Mouse (Mus musculus): Measurements from ENCODE around the gene Inafm1. TPM values are rescaled to one million over a fixed set of nuclear protein-coding genes. Genes with fewer than 3 reads are reported as not detected.

Gene Inafm1
- total and polyA plus RNA-seq, 2 experiments from 2014 or later, result 7.7 to 10.7 TPM

DNA sequence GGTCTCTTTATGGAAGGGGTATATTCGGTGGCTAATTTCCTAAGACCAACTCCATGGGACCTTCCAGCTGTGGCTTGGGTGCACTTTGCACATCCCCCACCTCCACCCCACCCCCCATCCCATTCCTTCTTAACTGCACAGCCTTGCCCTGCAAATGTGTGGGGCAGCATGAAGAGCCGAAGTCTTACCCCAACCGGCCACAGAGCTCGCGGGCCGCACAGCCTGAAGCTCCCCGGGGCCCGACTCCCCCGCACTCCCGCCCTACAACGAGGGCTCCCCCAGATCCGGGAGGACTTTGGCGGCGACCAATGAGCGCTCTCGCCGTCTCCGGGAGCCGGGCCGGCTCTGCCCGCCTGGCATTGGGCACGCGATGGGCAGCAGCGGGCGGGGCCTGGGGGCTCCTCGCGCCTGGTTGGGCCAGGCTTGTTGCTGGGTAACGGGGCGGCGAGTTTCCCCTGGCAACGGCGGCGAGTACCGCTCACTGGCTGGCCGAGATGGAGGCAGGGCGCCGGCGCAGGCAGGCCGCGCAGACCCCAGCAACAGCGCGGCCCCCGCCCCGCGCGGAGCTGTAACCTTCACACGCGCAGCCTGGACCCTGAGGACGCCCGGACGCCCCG, 26.1 kb upstream of the Inafm1 start:
- H3K27me3 ChIP-seq (ENCODE audit: control insufficient read depth, insufficient read depth, low read length), result no peaks in the 10 kb centered on the region
- H3K4me3 ChIP-seq (ENCODE audit: low read depth, low read length), result peak overlapping the region; percentile 21
- H3K9me3 ChIP-seq (replicated peaks; ENCODE audit: control insufficient read depth, low read length), result no peaks in the 10 kb centered on the region
- H3K27ac ChIP-seq (ENCODE audit: low read depth), result no peak overlapping the region
- peaks cover 11% of the 10 kb centered on the region; the same call in 1 of the 2 replicates for H3K4me1 ChIP-seq (ENCODE audit: control insufficient read depth, insufficient read depth)
- no peaks in the 10 kb centered on the region for H3K36me3 ChIP-seq (replicated peaks; ENCODE audit: control insufficient read depth, insufficient read depth, low read length)
- WGBS, result 1% methylated on average over 47 of the region's 52 CpGs
- DNase-seq (ENCODE audit: low spot score), result peak; percentile 55
- H3K4me2 ChIP-seq (ENCODE audit: low read depth, low read length), result peak overlapping the region; percentile 54
- peak; percentile 57 for ATAC-seq (ENCODE audit: insufficient read depth, low read depth)
- H3K9ac ChIP-seq (replicated peaks; ENCODE audit: low read depth, low read length), result no peak overlapping the region
- no peak for TF ChIP-seq EP300 (IDR thresholded peaks at IDR 0.05; ENCODE audit: low read depth)
- no peak for TF ChIP-seq CTCF (IDR thresholded peaks at IDR 0.05; ENCODE audit: low read depth)

DNA sequence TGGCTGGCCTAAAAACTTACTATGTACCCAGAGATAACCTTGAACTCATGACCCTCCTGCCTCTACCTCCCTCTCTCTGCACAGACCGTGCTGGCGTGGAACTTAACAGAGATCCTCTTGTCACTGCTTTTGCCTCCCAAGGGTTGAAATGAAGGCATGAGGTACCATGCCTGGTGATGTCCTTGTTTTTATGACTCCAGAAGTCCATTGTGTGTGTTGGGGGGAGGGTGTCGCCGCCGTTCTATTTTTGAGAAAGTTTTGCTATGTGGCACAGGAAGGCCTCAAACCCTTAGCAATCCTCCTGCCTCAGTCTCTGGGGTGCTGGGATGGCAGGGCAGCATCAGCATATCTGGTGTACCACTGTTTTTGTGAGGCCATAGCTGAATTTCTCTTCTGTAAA, 25.5 kb upstream of the Inafm1 start:
- DNase-seq (ENCODE audit: low spot score) (no peak), ATAC-seq (ENCODE audit: insufficient read depth, low read depth) (no peak)
- H3K36me3 ChIP-seq (replicated peaks; ENCODE audit: control insufficient read depth, insufficient read depth, low read length), result no peaks in the 10 kb centered on the region
- 65% methylated on average over 5 of the region's 5 CpGs for WGBS
- H3K9me3 ChIP-seq (replicated peaks; ENCODE audit: control insufficient read depth, low read length), result no peaks in the 10 kb centered on the region
- H3K4me2 ChIP-seq (ENCODE audit: low read depth, low read length), result no peak overlapping the region
- no peak overlapping the region for H3K27ac ChIP-seq (ENCODE audit: low read depth)
- no peaks in the 10 kb centered on the region for H3K27me3 ChIP-seq (ENCODE audit: control insufficient read depth, insufficient read depth, low read length)
- H3K4me1 ChIP-seq (ENCODE audit: control insufficient read depth, insufficient read depth), result peaks cover 11% of the 10 kb centered on the region; the same call in 1 of the 2 replicates
- H3K4me3 ChIP-seq (ENCODE audit: low read depth, low read length), result no peak overlapping the region
- TF ChIP-seq CTCF (IDR thresholded peaks at IDR 0.05; ENCODE audit: low read depth) (no peak), EP300 (IDR thresholded peaks at IDR 0.05; ENCODE audit: low read depth) (no peak)
- no peak overlapping the region for H3K9ac ChIP-seq (replicated peaks; ENCODE audit: low read depth, low read length)

DNA sequence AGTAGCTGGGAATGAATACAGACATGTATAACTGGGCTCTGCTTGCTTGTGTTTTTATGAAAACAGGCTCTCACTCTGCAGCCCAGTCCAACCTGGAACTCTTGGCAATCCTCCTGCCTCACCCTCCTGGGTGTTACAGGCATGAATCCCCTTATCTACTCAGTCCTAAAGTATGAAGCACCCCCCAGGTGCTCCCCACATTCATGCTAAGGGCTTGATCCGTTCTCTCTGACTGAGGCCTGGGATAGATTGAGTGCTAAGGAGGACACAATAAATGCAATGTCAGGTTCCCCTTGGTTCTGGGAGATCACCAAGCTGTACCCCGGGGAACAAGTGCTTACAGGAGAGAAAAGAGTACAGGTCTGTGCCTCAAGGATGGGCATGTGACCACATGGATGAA, 24.2 kb upstream of the Inafm1 start:
- Histone ChIP-seq H3K4me2 (ENCODE audit: low read depth, low read length) (no peak overlapping the region), H3K4me1 (ENCODE audit: control insufficient read depth, insufficient read depth) (peaks cover 11% of the 10 kb centered on the region; the same call in 1 of the 2 replicates), H3K27ac (ENCODE audit: low read depth) (peak overlapping the region; percentile 87), H3K4me3 (ENCODE audit: low read depth, low read length) (no peak overlapping the region), H3K9ac (replicated peaks; ENCODE audit: low read depth, low read length) (no peak overlapping the region), H3K36me3 (replicated peaks; ENCODE audit: control insufficient read depth, insufficient read depth, low read length) (no peaks in the 10 kb centered on the region), H3K9me3 (replicated peaks; ENCODE audit: control insufficient read depth, low read length) (no peaks in the 10 kb centered on the region), H3K27me3 (ENCODE audit: control insufficient read depth, insufficient read depth, low read length) (no peaks in the 10 kb centered on the region)
- ATAC-seq (ENCODE audit: insufficient read depth, low read depth), result no peak
- DNase-seq (ENCODE audit: low spot score), result no peak
- 57% methylated on average over 2 of the region's 2 CpGs for WGBS
- no peak for TF ChIP-seq EP300 (IDR thresholded peaks at IDR 0.05; ENCODE audit: low read depth)
- TF ChIP-seq CTCF (IDR thresholded peaks at IDR 0.05; ENCODE audit: low read depth), result no peak

DNA sequence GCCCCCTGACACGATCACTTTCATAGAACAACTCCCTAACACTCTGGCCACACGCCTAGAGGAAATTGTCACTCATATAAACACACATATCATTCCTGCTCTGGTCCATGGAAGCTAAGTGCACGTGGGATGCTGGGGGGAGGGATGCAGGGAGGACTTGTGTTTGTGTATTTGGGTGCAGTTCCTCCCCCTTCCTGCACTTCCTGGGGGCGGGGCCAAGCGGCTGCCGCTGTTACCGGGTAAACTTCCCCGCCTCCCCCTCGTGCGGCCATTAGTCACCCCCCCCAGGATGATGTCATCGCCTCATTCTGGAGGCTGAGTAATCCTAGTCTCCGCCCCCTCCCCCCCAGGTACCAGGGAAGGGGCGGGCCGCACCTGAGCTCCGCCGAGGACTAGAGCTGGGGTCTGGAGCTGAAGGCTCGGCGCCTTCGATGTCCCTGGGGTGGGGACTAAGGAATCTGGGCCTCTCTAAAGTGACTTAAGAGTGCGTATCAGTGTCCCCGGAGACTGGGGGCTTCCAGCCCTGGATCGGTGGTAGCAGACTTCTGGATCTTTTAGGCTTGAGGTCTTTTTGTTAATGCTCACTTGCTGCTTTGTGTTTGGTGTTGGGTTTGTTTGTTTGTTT, 23.5 kb upstream of the Inafm1 start:
- Histone ChIP-seq H3K9me3 (replicated peaks; ENCODE audit: control insufficient read depth, low read length) (no peaks in the 10 kb centered on the region), H3K27ac (ENCODE audit: low read depth) (peak overlapping the region; percentile 87), H3K9ac (replicated peaks; ENCODE audit: low read depth, low read length) (peak overlapping the region; percentile 9; the same call in 1 of the 2 replicates), H3K4me2 (ENCODE audit: low read depth, low read length) (peak overlapping the region; percentile 53), H3K27me3 (ENCODE audit: control insufficient read depth, insufficient read depth, low read length) (no peaks in the 10 kb centered on the region), H3K4me3 (ENCODE audit: low read depth, low read length) (peak overlapping the region; percentile 31), H3K4me1 (ENCODE audit: control insufficient read depth, insufficient read depth) (peaks cover 11% of the 10 kb centered on the region; the same call in 1 of the 2 replicates), H3K36me3 (replicated peaks; ENCODE audit: control insufficient read depth, insufficient read depth, low read length) (no peaks in the 10 kb centered on the region)
- peak; percentile 45 for ATAC-seq (ENCODE audit: insufficient read depth, low read depth)
- TF ChIP-seq EP300 (IDR thresholded peaks at IDR 0.05; ENCODE audit: low read depth), result no peak
- no peak; the same call in none of the 2 replicates for TF ChIP-seq CTCF (IDR thresholded peaks at IDR 0.05; ENCODE audit: low read depth)
- peak; percentile 92 for DNase-seq (ENCODE audit: low spot score)
- WGBS, result 2% methylated on average over 22 of the region's 22 CpGs

DNA sequence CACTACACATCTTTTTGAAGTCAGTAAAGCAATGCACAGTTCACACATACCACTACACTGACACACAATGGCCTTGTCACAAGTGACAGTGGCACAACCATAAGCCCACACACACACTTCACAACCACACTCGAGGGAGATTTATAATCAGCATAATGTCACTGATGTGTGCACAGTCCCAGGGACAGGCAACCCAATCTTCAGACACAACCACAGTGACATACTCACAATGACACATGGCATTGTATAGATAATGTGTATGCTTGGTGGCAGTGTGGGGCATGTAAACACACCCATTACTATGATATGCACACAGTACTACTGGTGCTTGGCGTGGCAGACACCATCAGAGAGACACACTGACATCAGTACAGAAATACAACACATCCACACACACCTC, 22.7 kb upstream of the Inafm1 start:
- TF ChIP-seq CTCF (IDR thresholded peaks at IDR 0.05; ENCODE audit: low read depth), result no peak
- TF ChIP-seq EP300 (IDR thresholded peaks at IDR 0.05; ENCODE audit: low read depth), result no peak
- no peaks in the 10 kb centered on the region for H3K27me3 ChIP-seq (ENCODE audit: control insufficient read depth, insufficient read depth, low read length)
- no peak overlapping the region for H3K4me3 ChIP-seq (ENCODE audit: low read depth, low read length)
- peak overlapping the region; percentile 87 for H3K27ac ChIP-seq (ENCODE audit: low read depth)
- ATAC-seq (ENCODE audit: insufficient read depth, low read depth) (no peak), DNase-seq (ENCODE audit: low spot score) (no peak)
- 18% methylated on average over 2 of the region's 2 CpGs for WGBS
- H3K9me3 ChIP-seq (replicated peaks; ENCODE audit: control insufficient read depth, low read length), result no peaks in the 10 kb centered on the region
- H3K36me3 ChIP-seq (replicated peaks; ENCODE audit: control insufficient read depth, insufficient read depth, low read length), result no peaks in the 10 kb centered on the region
- no peak overlapping the region for H3K9ac ChIP-seq (replicated peaks; ENCODE audit: low read depth, low read length)
- H3K4me2 ChIP-seq (ENCODE audit: low read depth, low read length), result peak overlapping the region; percentile 53
- H3K4me1 ChIP-seq (ENCODE audit: control insufficient read depth, insufficient read depth), result peaks cover 11% of the 10 kb centered on the region; the same call in 1 of the 2 replicates
